Mouse (Mus musculus): ENCODE results near the gene Esrrg. TPM values are rescaled to one million over a fixed set of nuclear protein-coding genes. Genes with fewer than 3 reads are reported as not detected.

Gene Esrrg
- 23.6 TPM for polyA plus RNA-seq (2014; fragmentation: Illumina TruSeq; extraction: RNeasy Lipid Tissue Mini Kit (QIAGEN cat#74804); ENCODE audit: low read depth, low replicate concordance)

DNA sequence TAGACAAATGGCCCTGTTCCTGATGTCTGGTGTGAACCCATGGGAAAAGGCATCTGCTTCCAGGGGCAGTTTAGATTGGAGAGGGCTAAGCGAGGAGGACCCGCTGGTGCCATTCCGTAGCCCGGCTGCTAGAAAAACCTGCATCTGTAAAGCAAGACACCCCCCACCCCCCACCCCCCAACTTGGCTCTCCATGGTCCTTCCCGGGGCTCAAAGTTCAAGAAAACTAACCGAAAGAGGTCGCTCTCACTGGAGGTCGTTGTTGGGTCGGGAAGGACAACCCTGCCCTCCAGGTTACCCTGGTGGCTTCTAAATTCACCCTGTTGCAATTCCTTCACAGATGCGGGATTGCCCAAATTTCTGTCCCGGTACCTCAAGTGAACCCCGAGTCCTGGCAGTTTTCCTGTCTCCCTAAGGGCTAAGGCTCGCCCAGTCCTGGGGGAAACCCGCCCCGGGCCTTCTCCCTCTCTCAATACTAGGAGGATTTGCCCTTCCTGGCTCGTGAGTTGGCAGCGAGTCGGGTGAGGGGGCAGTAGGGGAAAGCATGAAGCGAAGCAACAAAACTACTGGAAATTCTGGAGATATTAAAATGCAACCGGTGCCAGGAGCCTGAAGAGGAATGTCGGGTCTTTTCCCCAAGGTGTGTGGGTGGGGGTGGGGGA lies at the start of gene Esrrg:
Esrrg (plus strand) TSS at position 531 of the 661 bp plus-strand sequence.

DNA sequence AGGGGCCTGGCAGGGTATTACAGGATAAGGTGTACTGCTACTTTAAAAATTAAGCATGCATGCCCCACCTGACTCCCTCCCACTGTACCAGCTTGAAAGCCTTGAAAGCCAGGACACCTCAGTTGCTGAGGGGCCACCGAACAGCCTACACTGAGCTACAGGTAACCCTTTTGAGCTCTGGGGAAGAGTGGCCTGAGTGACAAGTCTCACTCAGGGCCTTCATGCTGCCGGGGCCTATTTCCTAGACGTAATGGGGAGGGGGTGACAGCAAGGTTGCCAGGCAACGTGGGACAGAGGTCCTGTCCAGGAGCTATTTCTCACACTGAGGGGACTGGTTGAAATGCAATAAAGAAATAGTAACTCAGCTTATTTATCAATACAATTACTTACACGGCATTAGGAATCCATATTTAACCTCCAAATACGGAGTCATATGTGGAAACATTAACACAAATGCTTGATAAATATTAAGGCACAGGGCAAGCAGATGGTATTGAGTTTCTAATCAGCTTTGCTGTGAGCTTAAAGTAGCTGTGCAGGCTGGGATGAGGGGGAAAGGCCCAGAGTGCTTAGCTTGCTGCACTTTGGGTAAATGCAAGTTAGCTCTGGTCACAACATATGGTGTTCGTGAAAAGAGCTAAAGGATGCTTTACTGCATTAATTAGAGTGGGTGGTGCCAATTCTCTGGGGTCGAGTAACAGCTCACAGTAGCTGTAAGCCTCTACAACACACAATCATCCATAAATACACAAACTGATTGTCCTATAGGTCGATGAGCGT lies 653.5 kb downstream of the Esrrg start, which contains the start of gene Ush2a:
Ush2a (plus strand) TSS at position 121 of the 780 bp plus-strand sequence.

